Mouse (Mus musculus) liver, adult 2 months (tissue): ENCODE results near the gene Slc46a3. TPM values are rescaled to one million over a fixed set of nuclear protein-coding genes. Genes with fewer than 3 reads are reported as not detected.

Source experiments
- DNase-seq: peaks from one replicate; pipeline ENCODE4 v3.0.0-alpha.2; 2011; ENCODE audit warnings: low read depth, low spot score; ENCODE audit errors: extremely low read depth
- H3K27ac ChIP-seq: fragments of 200-500 bp; replicated peaks from 2 replicates; pipeline ENCODE4 v1.5.1; 2012; ENCODE audit warnings: low read depth, mild to moderate bottlenecking, control low read depth, inconsistent platforms, low read length; ENCODE audit not compliant: insufficient read depth
- H3K27me3 ChIP-seq: fragments of 200-500 bp; 2 replicates; pipeline ENCODE4 v1.6.1; 2012; ENCODE audit warnings: mild to moderate bottlenecking, moderate library complexity, low read length, inconsistent platforms; ENCODE audit not compliant: control insufficient read depth, insufficient read depth
- H3K36me3 ChIP-seq: fragments of 200-500 bp; 2 replicates; pipeline ENCODE4 v1.6.1; 2012; ENCODE audit warnings: low read length, inconsistent platforms; ENCODE audit not compliant: control insufficient read depth, insufficient read depth
- H3K4me1 ChIP-seq: fragments of 200-500 bp; 2 replicates; pipeline ENCODE4 v1.6.1; 2011; ENCODE audit warnings: low read length; ENCODE audit not compliant: control insufficient read depth, insufficient read depth
- H3K4me3 ChIP-seq: fragments of 200-500 bp; 2 replicates; pipeline ENCODE4 v1.5.1; 2011; ENCODE audit warnings: low read depth, mild to moderate bottlenecking, control low read depth, low read length, moderate library complexity; ENCODE audit not compliant: insufficient read depth
- H3K79me2 ChIP-seq: fragments of 200-500 bp; 2 replicates; pipeline ENCODE4 v1.6.1; 2012; ENCODE audit warnings: inconsistent platforms, mild to moderate bottlenecking, low read length, moderate library complexity; ENCODE audit not compliant: control insufficient read depth, insufficient read depth
- H3K9ac ChIP-seq: fragments of 200-500 bp; 2 replicates; pipeline ENCODE4 v1.6.1; 2012; ENCODE audit warnings: low read depth, mild to moderate bottlenecking, control low read depth, inconsistent platforms, low read length
- CTCF ChIP-seq: fragments of 200-500 bp; IDR thresholded peaks from 2 replicates; pipeline ENCODE4 v1.5.1; 2011; ENCODE audit warnings: low read depth, low read length, control low read depth
- POLR2A ChIP-seq: fragments of 200-500 bp; IDR thresholded peaks from 2 replicates; pipeline ENCODE4 v1.6.1; 2011; ENCODE audit warnings: low read length, control low read depth; ENCODE audit not compliant: insufficient read depth; ENCODE audit errors: extremely low read depth
- WGBS: fragments of 180-500 bp; shearing (Covaris S2); methylation state at CpG from one replicate; pipeline ENCODE4 v1.1.7; 2018; 5-methylcytosine and 5-hydroxymethylcytosine counted together
- polyA plus RNA-seq: library from polyadenylated mRNA; depleted of rRNA; stranded (reverse); fragments of >200 nt; gene quantifications from 2 replicates; pipeline ENCODE4 v1.2.3, GENCODE M21; 2012
- total RNA-seq: library from RNA; depleted of rRNA; stranded (reverse); fragments of >200 nt; gene quantifications from 2 replicates; pipeline ENCODE4 v1.2.3, GENCODE M21; 2014

Gene Slc46a3
- total and polyA plus RNA-seq, 2 experiments, result 58.3 to 88.3 TPM

- H3K27ac ChIP-seq, result no peak overlapping the region
- H3K4me3 ChIP-seq, result no peak overlapping the region
- H3K9ac ChIP-seq, result no peak overlapping the region
- no peaks in the 10 kb centered on the region for H3K79me2 ChIP-seq
- H3K27me3 ChIP-seq, result no peaks in the 10 kb centered on the region
- no peaks in the 10 kb centered on the region for H3K36me3 ChIP-seq
- 59% methylated on average over 5 of the region's 5 CpGs for WGBS
- TF ChIP-seq CTCF, result no peak
- TF ChIP-seq POLR2A, result no peak
- H3K4me1 ChIP-seq, result no peaks in the 10 kb centered on the region
- no peak for DNase-seq
Measured at GRCm38 (mm10) chr5:147847361-147847760, 47.3 kb downstream of the Slc46a3 start.

GRCm38 (mm10) chr5:147845319-147845718 is 49.3 kb downstream of the Slc46a3 start:
- TF ChIP-seq CTCF (no peak), POLR2A (no peak)
- Histone ChIP-seq H3K79me2 (no peaks in the 10 kb centered on the region), H3K36me3 (no peaks in the 10 kb centered on the region), H3K27ac (no peak overlapping the region), H3K9ac (no peak overlapping the region), H3K4me1 (no peaks in the 10 kb centered on the region), H3K4me3 (no peak overlapping the region), H3K27me3 (no peaks in the 10 kb centered on the region)
- DNase-seq, result no peak
- WGBS, result 68% methylated on average over 3 of the region's 3 CpGs

GRCm38 (mm10) chr5:147843340-147843739 is 51.3 kb downstream of the Slc46a3 start:
- Histone ChIP-seq H3K4me3 (no peak overlapping the region), H3K4me1 (no peaks in the 10 kb centered on the region), H3K36me3 (no peaks in the 10 kb centered on the region), H3K9ac (no peak overlapping the region), H3K27ac (no peak overlapping the region), H3K27me3 (no peaks in the 10 kb centered on the region), H3K79me2 (no peaks in the 10 kb centered on the region)
- DNase-seq, result no peak
- 61% methylated on average over 7 of the region's 7 CpGs for WGBS
- no peak for TF ChIP-seq CTCF
- TF ChIP-seq POLR2A, result no peak

- Histone ChIP-seq H3K4me1 (no peaks in the 10 kb centered on the region), H3K9ac (no peak overlapping the region), H3K27me3 (no peaks in the 10 kb centered on the region), H3K36me3 (no peaks in the 10 kb centered on the region), H3K4me3 (no peak overlapping the region), H3K79me2 (no peaks in the 10 kb centered on the region), H3K27ac (no peak overlapping the region)
- TF ChIP-seq POLR2A (no peak), CTCF (no peak)
- no peak for DNase-seq
- WGBS, result 81% methylated on average over 12 of the region's 12 CpGs
Measured at GRCm38 (mm10) chr5:147839418-147839817, 55.2 kb downstream of the Slc46a3 start.

DNA sequence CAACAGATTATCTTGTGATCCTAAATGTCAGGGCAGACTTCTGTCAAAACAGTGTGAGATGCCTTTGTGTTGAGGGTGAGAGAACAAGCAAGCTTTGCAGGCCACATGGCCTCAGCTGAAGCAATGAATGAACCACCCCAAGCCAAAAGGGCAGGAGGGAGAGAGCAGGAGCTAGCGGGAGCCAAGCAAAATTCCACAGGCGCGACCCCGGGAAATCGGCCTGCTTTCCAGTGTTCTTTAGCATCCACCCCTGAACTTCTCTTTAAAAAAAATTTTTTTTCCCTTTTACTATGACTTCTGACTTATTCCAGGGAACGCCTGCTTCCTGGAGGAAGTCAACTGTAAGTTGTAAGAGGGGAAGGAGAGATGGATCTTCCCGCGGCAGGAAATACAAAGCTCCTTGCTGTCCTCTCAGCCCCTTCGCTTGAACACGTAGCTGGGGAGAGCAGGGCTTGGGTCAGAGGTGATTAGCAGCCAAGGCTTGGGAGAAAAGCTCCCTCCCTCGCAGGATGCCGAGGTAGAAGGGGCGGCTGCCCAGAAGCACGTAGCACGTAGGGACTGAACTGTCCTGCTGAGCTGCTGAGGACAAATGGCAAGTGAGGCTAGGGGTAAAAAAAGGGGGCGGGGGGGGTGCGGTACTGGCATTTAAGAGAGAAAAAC is 59.6 kb downstream of the Slc46a3 start:
- 27% methylated on average over 17 of the region's 17 CpGs for WGBS
- Histone ChIP-seq H3K79me2 (no peaks in the 10 kb centered on the region), H3K27ac (no peak overlapping the region), H3K4me1 (no peaks in the 10 kb centered on the region), H3K27me3 (no peaks in the 10 kb centered on the region), H3K36me3 (no peaks in the 10 kb centered on the region), H3K9ac (no peak overlapping the region), H3K4me3 (no peak overlapping the region)
- no peak for TF ChIP-seq CTCF
- TF ChIP-seq POLR2A, result no peak
- no peak for DNase-seq

- Histone ChIP-seq H3K36me3 (no peaks in the 10 kb centered on the region), H3K4me3 (no peak overlapping the region), H3K27ac (no peak overlapping the region), H3K27me3 (no peaks in the 10 kb centered on the region), H3K79me2 (no peaks in the 10 kb centered on the region), H3K9ac (no peak overlapping the region), H3K4me1 (no peaks in the 10 kb centered on the region)
- 51% methylated on average over 14 of the region's 14 CpGs for WGBS
- TF ChIP-seq POLR2A (no peak), CTCF (no peak)
- no peak for DNase-seq
Measured at GRCm38 (mm10) chr5:147832842-147833241, 61.8 kb downstream of the Slc46a3 start.
